Mouse (Mus musculus) kidney, postnatal 36 days (tissue): ENCODE measurements around the gene Cldn7.
"Not testable (repeated sequence)": the region's sequence is repeated elsewhere in the genome, so short reads cannot be mapped to it uniquely, and the experiment has no call there.

ENCODE experiments used
- DNase-seq, 2 experiments: peaks; one replicate each; pipeline ENCODE4 v3.0.0; 2021 to 2022; ENCODE audit warnings: mixed read lengths in 2 of 2

The Cldn7 gene

GRCm38 (mm10) chr11:70016177-70016576 lies 51.6 kb downstream of the Cldn7 start:
- DNase-seq, result not testable (repeated sequence)

- no peak for DNase-seq
Measured at GRCm38 (mm10) chr11:70016669-70017068, 52.1 kb downstream of the Cldn7 start, which contains the start of gene Dlg4. Gene Dlg4 (plus strand): TSS chr11:70016942.

GRCm38 (mm10) chr11:70017199-70017767 lies 52.7 kb downstream of the Cldn7 start:
- no peak for DNase-seq
